Mouse (Mus musculus) sigmoid colon, adult 10 weeks (tissue): ENCODE data around the gene Gnb2. TPM values are rescaled to one million over a fixed set of nuclear protein-coding genes. Genes with fewer than 3 reads are reported as not detected.

Source experiments
- polyA plus RNA-seq: library from polyadenylated mRNA; stranded (reverse); fragments of 350-450 nt; fragmentation: Illumina TruSeq; extraction: RNeasy Lipid Tissue Mini Kit (QIAGEN cat#74804); gene quantifications from one replicate; pipeline ENCODE4 v1.2.3, GENCODE M21; 2014; ENCODE audit warnings: low read depth, low replicate concordance

Gene Gnb2
- polyA plus RNA-seq = 2.5 TPM

DNA sequence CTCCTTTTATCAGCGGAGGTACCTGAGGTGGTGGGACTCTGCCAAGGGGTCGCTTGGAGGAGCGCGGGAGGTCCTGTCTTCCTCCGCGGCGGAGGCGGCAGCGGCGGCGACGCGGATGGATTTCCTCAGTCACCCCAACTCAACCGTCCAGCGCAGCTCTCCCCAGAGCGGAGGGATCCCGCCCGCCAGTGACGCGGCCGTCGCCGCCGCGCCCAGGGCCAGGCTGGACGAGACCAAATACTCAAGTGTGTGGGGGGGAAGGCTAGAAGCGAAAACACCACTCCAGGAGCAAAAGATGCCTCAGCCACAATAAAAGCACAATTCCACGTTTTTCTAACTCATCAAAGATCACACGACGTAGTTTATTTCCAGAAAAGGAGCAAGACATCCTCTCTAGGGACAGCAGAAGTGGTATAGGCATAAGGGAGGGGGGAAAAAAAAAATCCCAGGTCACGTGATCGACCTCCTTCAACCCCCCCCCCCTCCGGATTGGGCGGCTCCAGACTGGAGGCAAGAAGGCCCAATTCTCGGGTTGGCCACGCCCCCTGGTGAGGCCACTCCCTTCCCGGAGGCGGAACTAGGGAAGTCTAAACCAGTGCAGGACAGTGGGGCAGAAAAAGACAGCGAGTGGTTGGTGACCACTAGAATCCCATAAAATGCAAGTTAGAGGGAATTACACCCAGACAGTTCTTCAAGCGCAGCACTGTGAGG is at the start of gene Gnb2, which contains the start of gene Epo:
TSS of gene Gnb2 (minus strand) at position 394 of the 711 bp plus-strand sequence.
TSS of gene Epo (minus strand) at position 126 of the 711 bp plus-strand sequence.

DNA sequence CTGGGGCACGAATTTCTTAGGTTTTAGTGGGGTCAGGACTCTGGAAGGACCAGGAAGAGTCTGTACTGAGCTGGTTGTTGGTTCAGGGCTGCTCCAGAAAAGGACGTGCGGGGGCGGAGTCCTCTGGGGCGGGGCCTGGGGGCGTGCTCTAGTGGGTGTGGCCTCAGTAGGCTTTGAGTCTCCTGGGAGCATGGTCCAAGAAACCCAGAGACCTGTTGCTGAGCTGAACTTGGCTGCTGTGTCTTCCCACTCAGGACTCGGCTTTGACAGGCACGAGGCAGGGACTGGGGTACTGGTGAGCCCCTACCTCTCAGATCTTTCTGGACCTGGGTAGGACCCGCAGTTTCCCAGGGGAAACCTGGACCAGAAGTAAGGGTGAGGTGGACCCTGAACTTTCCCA is 36.4 kb upstream of the Gnb2 start, which contains the start of gene Tfr2:
TSS of gene Tfr2 (plus strand) at position 176 of the 400 bp plus-strand sequence.

DNA sequence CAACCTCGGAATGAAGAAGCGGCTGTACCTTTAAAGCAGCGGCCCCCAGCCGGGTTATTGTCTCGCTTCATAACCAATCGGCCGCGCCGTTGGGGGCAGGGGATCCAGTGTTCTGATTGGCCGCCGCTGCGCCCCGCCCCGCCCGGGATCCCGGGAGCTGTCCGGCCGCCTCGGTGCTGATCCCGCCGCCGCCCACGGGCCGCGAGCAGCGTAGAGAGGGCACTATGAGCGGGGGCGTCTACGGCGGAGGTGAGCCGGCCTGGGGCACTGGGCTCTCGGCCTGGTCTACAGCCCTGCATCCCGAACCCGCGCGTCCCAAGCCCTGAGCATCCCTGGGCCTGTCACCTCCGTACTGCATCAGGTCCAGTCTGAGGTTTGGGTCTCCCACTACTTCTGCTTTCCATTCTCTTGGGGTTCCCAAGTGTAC is 20.1 kb upstream of the Gnb2 start, which contains the start of gene Actl6b:
TSS of gene Actl6b (plus strand) at position 107 of the 427 bp plus-strand sequence.

DNA sequence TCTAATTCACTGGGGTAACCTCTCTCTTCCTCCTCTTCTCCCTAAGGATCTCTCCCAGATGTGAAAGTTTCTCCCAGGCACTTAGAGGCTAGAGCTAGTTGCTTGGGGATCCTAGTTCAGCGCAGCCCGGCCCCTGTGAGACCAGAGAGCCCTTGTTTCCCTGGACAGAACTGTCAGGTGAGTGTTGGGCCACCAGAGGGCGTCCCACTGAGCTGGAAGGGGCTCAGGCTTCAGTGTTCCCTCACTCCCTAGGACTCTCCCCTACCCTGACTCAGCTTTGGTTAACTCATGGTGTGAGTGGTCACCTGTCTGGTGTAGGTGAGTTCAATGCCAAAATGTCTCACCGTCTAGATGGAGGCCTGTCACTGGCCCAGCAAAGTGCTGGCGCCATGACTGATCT is 14.9 kb downstream of the Gnb2 start, which contains the start of gene Gigyf1:
TSS of gene Gigyf1 (plus strand) at position 113 of the 400 bp plus-strand sequence.

DNA sequence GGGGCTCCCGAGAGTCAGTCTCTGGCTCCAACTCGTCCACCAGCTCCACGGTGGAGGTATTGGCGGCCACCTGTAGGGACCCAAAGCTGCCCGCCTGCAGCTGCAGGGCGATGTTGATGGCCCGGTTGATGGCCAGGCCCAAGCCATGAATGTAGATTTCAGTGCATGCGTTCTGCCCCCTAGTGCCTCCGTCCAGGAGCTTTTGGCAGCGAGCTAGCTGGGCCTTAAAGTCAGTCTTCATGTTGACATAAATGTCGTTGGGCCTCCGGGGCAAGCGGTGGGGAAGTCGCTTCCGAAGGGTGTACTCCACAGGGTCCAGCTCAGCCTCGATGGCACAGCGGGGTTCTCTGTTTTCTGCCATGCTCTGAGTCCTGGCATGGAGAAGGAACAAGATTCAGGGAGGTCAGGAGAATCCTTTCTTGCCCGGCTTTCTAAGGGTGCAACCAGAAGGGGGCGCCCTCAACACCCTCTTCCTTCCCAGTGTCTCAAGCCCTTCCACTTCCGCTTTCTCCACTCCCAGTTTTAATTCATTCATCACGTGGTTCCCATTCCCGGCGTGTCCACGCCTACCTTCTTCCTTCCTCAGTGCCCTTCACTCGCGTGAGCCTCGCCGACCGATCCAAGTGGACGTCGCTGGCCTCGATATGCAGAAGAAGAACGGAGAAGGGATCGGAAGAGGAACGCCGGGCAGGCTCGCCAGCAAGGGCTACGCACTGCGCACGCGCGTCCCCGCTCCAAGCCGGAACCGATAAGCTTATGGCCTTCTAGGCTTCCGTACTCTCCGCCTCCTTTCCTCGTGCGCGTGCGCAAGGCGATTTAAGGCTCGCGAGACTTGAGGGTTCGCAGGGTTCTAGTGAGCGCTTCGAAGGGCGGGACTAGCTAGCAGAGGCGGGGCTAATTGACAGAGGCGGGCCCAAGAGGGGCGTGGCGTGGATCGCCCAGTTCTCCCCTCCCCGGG is 31.3 kb downstream of the Gnb2 start, which contains the start of gene Pop7:
TSS of gene Pop7 (minus strand) at position 810 of the 958 bp plus-strand sequence.

Other genes with a start within 250 kb of the Gnb2 start
- 1.5 TPM for gene Ache, start 246.0 kb downstream of the Gnb2 start, polyA plus RNA-seq
- gene Ufsp1, start 238.9 kb downstream of the Gnb2 start, polyA plus RNA-seq = 5.0 TPM
- 30.8 TPM for gene Srrt, start 225.8 kb downstream of the Gnb2 start, polyA plus RNA-seq
- not detected for gene Trip6, start 219.1 kb downstream of the Gnb2 start, polyA plus RNA-seq
- gene Slc12a9, start 199.9 kb downstream of the Gnb2 start, polyA plus RNA-seq = 2.0 TPM
- gene Ephb4, start 183.4 kb downstream of the Gnb2 start, polyA plus RNA-seq = 8.0 TPM
- 10.9 TPM for gene Zan, start 56.4 kb downstream of the Gnb2 start, polyA plus RNA-seq
- not detected for gene Pop7, start 31.0 kb downstream of the Gnb2 start, polyA plus RNA-seq
- gene Gigyf1, start 15.0 kb downstream of the Gnb2 start, polyA plus RNA-seq = 2.5 TPM
- gene Epo, start 268 bp downstream of the Gnb2 start, polyA plus RNA-seq = not detected
- gene Actl6b, start 20.0 kb upstream of the Gnb2 start, polyA plus RNA-seq = not detected
- gene Tfr2, start 36.3 kb upstream of the Gnb2 start, polyA plus RNA-seq = not detected
- not detected for gene Mospd3, start 67.5 kb upstream of the Gnb2 start, polyA plus RNA-seq
- 5.8 TPM for gene Pcolce, start 80.3 kb upstream of the Gnb2 start, polyA plus RNA-seq
- not detected for gene Fbxo24, start 95.5 kb upstream of the Gnb2 start, polyA plus RNA-seq
- 0.85 TPM for gene Lrch4, start 95.6 kb upstream of the Gnb2 start, polyA plus RNA-seq
- gene Gm20605, start 95.7 kb upstream of the Gnb2 start, polyA plus RNA-seq = not detected
- gene Sap25, start 107.8 kb upstream of the Gnb2 start, polyA plus RNA-seq = 1.6 TPM
- gene Irs3, start 112.2 kb upstream of the Gnb2 start, polyA plus RNA-seq = not detected
- gene Agfg2, start 151.2 kb upstream of the Gnb2 start, polyA plus RNA-seq = 11.5 TPM
- 0.47 TPM for gene Nyap1, start 208.1 kb upstream of the Gnb2 start, polyA plus RNA-seq
- 6.2 TPM for gene Tsc22d4, start 212.2 kb upstream of the Gnb2 start, polyA plus RNA-seq
- 4.4 TPM for gene Ppp1r35, start 245.3 kb upstream of the Gnb2 start, polyA plus RNA-seq